Mouse (Mus musculus) erythroblast, embryonic 14.5 days (primary cell): ENCODE measurements at regions not wholly inside any gene's neighbourhood (a gene's known extent, or its start where the extent isn't known, plus 50 kb on each side); places are given as distances from the start of the nearest gene placed in this dataset.

Experiments used
- GATA1 ChIP-seq: IDR thresholded peaks from 2 replicates; pipeline ENCODE4 v1.6.1; 2012; ENCODE audit warnings: low read length, inconsistent platforms, mixed read lengths
- TAL1 ChIP-seq: IDR thresholded peaks from 3 replicates; pipeline ENCODE4 v1.6.1; 2012; ENCODE audit warnings: low read length, inconsistent platforms, mixed read lengths

DNA sequence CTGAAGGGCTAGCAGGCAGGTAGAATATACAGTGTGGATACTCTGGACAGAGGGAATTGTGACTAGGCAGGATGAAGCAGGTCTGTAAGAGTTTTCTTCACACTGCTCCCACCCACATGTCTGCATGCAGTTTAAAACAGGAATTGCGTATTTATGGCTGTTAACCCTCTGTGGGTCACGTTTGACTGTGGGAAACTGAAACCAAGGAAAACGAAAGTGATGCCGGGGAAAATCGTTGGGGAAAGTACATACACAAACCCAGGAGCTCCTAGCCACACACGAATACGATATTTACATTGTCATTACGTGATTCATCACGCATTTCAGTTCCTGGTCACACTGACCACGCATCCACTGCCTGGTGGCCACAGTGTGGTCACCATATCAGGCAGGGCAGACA is 170.6 kb upstream of the Spdye4c start:
- TF ChIP-seq GATA1 (no peak), TAL1 (no peak)
